Mouse (Mus musculus): Measurements from ENCODE around the gene Golga7b.

Gene Golga7b

DNA sequence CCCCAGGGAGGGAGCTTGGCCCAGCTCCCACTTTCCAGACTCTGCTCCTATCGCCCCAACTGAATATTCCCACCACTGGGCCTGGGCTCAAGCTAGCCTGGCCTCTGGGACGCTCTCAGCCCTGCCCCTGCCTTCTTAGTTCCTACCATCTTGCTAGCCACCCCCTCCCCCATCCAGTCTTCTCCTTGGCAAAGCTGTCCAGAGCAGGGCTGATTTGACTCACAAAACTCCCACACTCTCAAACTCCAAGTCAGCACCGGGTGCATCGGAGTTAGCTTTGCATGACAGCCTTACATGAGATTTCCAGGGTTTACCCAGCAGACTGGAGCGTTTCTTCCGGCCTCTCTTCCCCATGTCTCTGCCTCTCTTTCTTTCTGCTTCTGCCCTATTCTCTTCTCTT lies 45.8 kb downstream of the Golga7b start:
- DNase-seq (ENCODE audit: extremely low spot score), result no peak

DNA sequence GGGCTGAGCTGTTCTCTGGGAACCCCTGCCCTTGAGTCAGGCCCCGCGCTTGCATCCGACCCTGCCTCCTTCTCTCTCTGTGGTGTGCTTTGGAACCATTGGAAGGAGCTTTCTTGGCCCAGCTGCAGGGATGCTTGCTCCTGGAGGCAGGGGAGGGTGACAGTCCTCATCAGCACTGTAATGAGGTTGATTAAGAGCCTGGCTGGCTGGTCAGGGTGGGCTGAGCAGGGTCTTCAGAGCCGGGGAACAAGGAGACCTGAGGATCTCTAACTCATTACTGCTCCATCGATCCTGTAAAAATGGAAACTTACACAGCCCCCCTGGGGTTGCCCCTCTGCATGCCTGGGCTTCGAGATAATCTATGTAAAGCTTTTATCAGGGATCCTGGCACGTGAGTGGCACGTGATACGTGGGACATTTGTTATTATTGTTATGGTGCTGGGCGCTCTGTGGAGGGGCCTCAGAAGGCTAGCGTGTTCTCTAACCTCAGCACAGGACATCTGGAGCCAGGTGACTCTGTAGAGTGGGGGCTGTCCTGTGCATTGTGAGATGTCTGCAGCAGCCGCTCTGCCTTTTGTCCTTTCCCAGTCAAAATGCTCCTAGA lies 55.9 kb downstream of the Golga7b start:
- DNase-seq (ENCODE audit: extremely low spot score), result no peak

DNA sequence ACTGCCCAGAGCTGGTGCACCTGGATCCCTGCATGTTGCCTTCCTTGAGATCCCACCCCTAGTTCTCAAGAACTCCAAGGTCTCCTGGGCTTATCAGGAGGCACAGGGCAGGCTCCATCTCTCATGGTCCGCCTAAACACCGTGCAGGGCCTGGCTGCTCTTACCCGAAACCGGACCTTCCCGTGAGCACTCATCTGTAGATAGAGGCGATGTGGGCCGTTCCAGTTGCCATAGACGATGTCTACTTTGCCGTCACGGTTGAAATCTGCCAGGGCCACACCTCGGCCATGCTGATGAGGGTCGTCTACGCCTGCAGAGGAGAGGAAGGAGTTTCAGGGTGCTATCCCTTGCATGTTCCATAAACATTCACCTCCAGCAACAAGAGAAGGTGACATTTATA lies 57.1 kb downstream of the Golga7b start:
- DNase-seq (ENCODE audit: extremely low spot score), result no peak

DNA sequence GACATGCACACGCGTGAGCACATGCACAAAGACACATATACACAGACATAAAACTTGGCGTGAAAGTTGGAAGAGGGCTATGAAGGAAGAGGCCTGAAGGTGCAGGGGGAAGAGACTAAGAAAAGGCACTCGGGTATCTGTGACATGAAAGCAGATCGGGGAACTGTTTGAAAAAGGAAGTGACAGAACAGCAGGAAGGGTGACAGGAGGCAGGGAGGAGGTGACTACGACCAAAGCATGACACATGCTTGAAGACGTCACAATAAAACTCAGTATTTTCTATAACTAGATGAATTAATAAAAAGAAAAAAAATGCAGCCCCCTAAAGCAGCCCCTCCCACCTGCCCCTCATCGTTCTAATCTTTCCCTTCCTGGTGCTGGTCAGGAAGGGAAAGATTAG lies 58.4 kb downstream of the Golga7b start:
- DNase-seq (ENCODE audit: extremely low spot score), result no peak

DNA sequence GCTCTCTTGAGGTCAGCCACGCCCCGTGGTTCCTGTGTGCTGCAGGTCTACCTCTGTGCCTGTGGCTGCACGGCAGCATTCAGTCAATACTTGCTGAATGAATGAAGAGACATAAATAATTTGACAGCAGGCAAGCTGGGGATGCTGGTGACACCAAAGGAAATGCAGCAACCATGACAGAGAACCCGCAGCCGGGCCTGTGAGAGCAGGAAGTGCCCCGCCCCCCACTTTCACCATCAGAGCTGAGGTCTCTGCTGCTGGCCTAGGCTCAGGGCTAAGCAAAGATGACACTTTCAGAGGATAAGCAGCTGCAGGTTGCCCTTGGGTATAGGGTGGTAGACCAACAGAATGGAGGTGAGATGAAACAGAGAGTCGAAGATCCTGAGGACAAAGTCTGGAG lies 58.8 kb downstream of the Golga7b start:
- no peak for DNase-seq (ENCODE audit: extremely low spot score)

DNA sequence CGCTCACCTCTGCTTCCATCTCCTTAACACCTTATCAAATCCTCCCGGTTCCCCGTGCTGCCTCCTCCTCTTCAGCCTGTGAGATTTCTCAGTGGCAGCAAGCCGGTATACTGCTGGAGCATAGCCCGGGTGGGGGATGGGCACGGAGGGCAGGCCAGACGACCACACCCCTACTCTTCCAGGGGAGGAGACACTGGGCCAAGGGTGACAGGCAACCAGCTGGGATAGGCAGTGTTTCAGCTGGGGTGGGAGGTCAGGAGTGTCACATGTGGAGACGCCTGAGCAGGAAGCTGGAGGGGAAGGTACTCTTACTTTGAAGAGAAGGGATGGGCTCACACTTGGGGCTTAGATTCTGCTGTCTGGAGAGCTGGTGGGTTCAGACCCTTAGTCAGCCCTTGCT lies 59.6 kb downstream of the Golga7b start:
- peak; percentile 54 for DNase-seq (ENCODE audit: extremely low spot score)

DNA sequence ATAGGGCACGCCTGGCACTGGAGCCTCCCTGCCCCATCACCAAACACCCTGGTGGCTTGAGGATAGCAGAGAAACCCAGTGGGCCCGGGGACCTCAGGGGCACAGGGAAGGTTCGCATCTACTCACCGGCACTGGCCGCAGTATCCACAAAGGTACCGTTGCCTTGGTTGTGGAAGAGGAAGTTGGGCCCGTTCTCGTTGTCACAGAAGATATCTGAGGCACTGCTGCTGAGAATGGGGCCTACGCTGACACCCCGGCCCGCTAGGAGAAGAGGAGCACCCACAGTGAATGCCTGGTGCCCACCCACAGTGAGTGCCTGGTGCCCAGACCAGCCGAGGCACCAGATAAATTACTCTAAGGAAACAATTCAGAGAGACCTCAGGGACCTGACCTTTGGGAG lies 61.6 kb downstream of the Golga7b start:
- DNase-seq (ENCODE audit: extremely low spot score), result no peak

DNA sequence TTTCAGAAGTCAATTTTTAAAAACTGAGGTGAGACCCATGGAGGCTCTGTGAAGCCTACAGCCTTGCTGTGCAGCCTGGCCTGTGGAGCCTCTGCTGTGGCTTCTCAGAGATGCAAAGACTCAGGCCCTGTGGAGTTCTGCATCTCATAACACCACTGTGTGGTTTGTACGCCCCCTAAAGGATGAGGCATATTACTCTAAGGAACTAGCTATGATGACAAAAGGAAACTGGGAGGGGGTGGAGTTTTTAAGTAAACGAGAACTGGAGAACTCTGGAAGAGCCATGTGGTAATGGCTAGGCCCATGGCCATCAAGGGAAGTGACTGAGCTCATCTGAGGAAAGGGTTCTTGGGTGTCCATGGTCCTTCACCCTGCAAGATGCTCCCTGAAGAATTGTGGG lies 64.0 kb downstream of the Golga7b start:
- no peak for DNase-seq (ENCODE audit: extremely low spot score)

DNA sequence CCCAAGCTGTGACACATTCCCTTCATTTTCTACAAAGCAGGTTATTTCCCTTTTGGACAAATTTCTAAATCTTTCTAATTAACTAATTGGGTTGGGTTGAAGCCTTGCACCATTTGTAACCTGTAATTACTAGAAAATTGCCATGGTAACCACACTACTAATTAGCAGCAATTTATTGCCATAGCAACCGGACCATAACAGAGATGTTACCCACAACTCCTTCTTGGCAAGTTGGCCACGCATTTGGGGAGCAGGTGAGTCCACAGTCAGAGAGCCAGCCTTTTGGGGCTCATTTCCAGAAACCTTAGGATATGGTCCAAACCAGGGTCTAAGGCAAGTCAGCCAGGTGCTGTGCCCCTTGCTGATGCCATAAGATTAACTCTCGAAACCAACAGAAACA lies 64.8 kb downstream of the Golga7b start:
- DNase-seq (ENCODE audit: extremely low spot score), result no peak

DNA sequence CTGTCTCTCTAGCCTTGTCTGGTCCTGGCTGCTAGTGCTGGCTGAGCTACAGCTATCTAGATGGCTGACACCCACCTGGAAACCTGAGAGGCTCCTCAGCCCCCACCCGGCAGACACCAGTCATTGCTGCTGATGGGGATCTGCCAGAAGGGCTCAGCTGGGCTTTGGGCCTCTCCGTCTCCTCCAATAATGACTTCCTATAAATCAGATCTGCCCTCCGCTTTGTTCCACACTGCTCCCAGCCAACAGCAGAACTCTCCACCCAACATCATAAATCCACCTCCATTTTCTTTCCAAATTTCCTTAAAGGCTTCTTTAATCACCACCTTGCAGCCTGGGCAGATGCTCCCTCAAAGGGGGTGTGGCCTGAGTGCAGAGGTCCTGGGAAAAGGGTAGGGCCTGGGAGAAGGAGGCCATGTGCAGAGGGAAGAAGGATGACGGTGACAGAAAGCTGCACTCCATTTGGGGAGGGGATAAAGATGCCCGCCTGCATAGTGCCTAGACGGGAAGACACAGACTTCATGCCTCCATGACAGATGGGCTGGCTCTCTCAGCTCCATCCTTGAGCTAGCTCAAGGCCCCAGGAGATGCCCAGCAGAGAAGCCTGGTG lies 67.8 kb downstream of the Golga7b start:
- DNase-seq (ENCODE audit: extremely low spot score), result no peak

DNA sequence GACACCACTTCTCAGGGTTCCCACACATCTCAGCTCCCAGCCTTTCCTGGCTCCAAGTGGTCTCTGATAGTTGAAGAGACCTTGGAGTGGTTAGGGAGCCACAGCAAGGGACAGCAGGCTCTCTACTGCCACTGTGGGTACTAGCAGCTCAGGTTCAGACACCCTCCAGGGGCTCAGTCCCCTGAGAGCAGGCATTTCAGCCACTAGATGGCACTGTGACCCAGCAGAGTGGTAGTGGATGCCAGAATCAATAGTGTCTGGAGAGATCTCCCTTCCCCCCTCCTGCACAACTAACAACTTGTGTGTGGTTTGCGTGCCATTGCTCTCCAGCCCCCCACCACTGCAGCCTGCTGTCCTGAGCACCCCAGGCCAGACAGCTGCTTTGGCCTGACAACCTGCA lies 68.5 kb downstream of the Golga7b start:
- peak; percentile 88 for DNase-seq (ENCODE audit: extremely low spot score)

DNA sequence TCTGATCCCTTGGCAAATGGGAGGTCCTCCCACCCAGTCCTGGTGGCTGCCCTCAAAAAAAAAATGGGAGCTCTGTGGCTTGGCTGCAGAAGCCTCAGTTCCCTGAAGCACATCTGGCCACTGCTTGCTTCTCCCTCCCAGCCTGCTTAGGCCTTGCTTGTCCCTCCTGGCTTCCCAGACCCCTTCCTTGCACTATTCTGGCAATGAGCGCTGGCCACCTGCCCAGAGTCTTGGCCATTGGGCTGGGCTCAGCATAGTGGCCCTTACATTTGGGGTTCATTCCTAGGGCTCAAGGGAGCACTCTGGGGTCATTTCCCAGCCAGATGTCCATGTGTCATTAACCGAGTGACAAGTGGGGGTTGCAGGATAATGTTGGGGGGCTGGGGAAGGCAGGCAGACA lies 69.2 kb downstream of the Golga7b start:
- DNase-seq (ENCODE audit: extremely low spot score), result no peak

DNA sequence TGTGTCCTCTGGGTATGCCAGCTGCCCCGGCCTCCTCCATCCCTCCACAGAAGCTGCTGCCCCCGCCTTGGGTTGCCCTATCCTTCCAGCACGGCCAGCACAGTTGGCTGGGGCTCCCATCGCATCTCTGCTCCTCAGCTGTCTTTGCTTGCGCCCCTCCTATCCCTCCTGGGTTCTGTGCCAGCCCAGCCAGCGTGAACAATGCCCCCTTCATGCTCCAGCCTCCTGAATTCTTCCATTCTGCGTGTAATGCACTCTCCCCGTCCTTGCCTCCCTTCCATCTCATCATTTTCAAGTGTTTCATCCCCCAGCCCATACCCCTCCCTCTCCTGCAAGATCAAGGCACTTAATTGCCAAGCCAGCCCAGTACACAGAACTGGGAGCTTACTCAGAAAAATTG lies 69.6 kb downstream of the Golga7b start:
- no peak for DNase-seq (ENCODE audit: extremely low spot score)

DNA sequence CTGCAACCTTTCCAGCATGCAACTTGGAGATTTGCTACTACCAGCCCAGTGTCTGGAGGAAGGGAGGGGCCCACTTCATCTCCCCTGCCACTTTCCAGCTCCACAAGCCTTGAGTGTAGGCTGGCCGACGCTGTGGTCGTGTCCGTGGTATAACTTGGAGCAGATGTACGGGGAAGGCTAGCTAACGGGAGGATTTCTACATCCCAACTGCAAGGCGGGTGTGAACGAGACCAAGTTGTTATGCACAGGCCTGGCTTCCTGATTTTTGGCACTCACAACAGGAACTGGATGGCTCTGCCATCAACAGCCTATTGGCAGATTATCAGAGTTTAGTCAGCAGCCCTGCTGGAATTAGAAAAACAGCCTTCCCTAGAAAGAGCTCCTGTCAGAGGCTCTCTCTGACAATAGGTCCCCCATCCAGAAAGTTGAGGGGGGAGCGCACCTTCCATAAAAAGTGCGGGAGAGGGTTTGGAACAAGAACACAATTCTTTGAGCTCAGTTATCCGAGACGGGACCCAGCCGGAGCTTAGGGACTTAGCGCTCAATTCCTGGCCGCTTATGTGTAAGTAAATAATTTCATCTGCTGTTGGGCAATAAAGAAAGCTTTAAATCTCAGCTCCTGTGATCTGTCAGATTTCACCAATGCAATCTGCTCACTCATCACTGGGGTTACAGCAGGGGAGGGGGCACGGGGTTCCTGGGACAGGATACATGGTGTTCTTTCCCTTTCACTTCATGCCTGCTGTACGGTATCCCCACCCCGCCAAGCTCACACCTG lies 70.5 kb downstream of the Golga7b start:
- DNase-seq (ENCODE audit: extremely low spot score), result no peak
